Mouse (Mus musculus) liver, adult 2 months (tissue): ENCODE data around the gene Pcbd1. TPM values are rescaled to one million over a fixed set of nuclear protein-coding genes. Genes with fewer than 3 reads are reported as not detected.

Source experiments
- DNase-seq: peaks from one replicate; pipeline ENCODE4 v3.0.0-alpha.2; 2011; ENCODE audit warnings: low read depth, low spot score; ENCODE audit errors: extremely low read depth
- H3K27ac ChIP-seq: fragments of 200-500 bp; replicated peaks from 2 replicates; pipeline ENCODE4 v1.5.1; 2012; ENCODE audit warnings: low read depth, mild to moderate bottlenecking, control low read depth, inconsistent platforms, low read length; ENCODE audit not compliant: insufficient read depth
- H3K27me3 ChIP-seq: fragments of 200-500 bp; 2 replicates; pipeline ENCODE4 v1.6.1; 2012; ENCODE audit warnings: mild to moderate bottlenecking, moderate library complexity, low read length, inconsistent platforms; ENCODE audit not compliant: control insufficient read depth, insufficient read depth
- H3K36me3 ChIP-seq: fragments of 200-500 bp; 2 replicates; pipeline ENCODE4 v1.6.1; 2012; ENCODE audit warnings: low read length, inconsistent platforms; ENCODE audit not compliant: control insufficient read depth, insufficient read depth
- H3K4me1 ChIP-seq: fragments of 200-500 bp; 2 replicates; pipeline ENCODE4 v1.6.1; 2011; ENCODE audit warnings: low read length; ENCODE audit not compliant: control insufficient read depth, insufficient read depth
- H3K4me3 ChIP-seq: fragments of 200-500 bp; 2 replicates; pipeline ENCODE4 v1.5.1; 2011; ENCODE audit warnings: low read depth, mild to moderate bottlenecking, control low read depth, low read length, moderate library complexity; ENCODE audit not compliant: insufficient read depth
- H3K79me2 ChIP-seq: fragments of 200-500 bp; 2 replicates; pipeline ENCODE4 v1.6.1; 2012; ENCODE audit warnings: inconsistent platforms, mild to moderate bottlenecking, low read length, moderate library complexity; ENCODE audit not compliant: control insufficient read depth, insufficient read depth
- H3K9ac ChIP-seq: fragments of 200-500 bp; 2 replicates; pipeline ENCODE4 v1.6.1; 2012; ENCODE audit warnings: low read depth, mild to moderate bottlenecking, control low read depth, inconsistent platforms, low read length
- CTCF ChIP-seq: fragments of 200-500 bp; IDR thresholded peaks from 2 replicates; pipeline ENCODE4 v1.5.1; 2011; ENCODE audit warnings: low read depth, low read length, control low read depth
- POLR2A ChIP-seq: fragments of 200-500 bp; IDR thresholded peaks from 2 replicates; pipeline ENCODE4 v1.6.1; 2011; ENCODE audit warnings: low read length, control low read depth; ENCODE audit not compliant: insufficient read depth; ENCODE audit errors: extremely low read depth
- WGBS: fragments of 180-500 bp; shearing (Covaris S2); methylation state at CpG from one replicate; pipeline ENCODE4 v1.1.7; 2018; 5-methylcytosine and 5-hydroxymethylcytosine counted together
- polyA plus RNA-seq: library from polyadenylated mRNA; depleted of rRNA; stranded (reverse); fragments of >200 nt; gene quantifications from 2 replicates; pipeline ENCODE4 v1.2.3, GENCODE M21; 2012
- total RNA-seq: library from RNA; depleted of rRNA; stranded (reverse); fragments of >200 nt; gene quantifications from 2 replicates; pipeline ENCODE4 v1.2.3, GENCODE M21; 2014

The Pcbd1 gene
- total and polyA plus RNA-seq, 2 experiments: 330 to 340 TPM

- Histone ChIP-seq H3K79me2 (no peaks in the 10 kb centered on the region), H3K27ac (no peak overlapping the region), H3K4me1 (no peaks in the 10 kb centered on the region), H3K4me3 (no peak overlapping the region), H3K9ac (no peak overlapping the region), H3K27me3 (no peaks in the 10 kb centered on the region), H3K36me3 (no peaks in the 10 kb centered on the region)
- 28% methylated on average over 11 of the region's 11 CpGs for WGBS
- DNase-seq: no peak
- TF ChIP-seq CTCF (no peak), POLR2A (no peak)
Observed at GRCm38 (mm10) chr10:61080931-61081255, 8.2 kb upstream of the Pcbd1 start.

GRCm38 (mm10) chr10:61085364-61085763 lies 3.8 kb upstream of the Pcbd1 start:
- H3K4me1 ChIP-seq: no peaks in the 10 kb centered on the region; the same call in 1 of the 2 replicates
- H3K79me2 ChIP-seq: 0 out of 2 replicates have a peak, but pooled peaks cover 2% of the 10 kb centered on the region
- 85% methylated on average over 2 of the region's 2 CpGs for WGBS
- no peak overlapping the region for H3K9ac ChIP-seq
- H3K36me3 ChIP-seq: no peaks in the 10 kb centered on the region
- H3K4me3 ChIP-seq: no peak overlapping the region
- no peak for TF ChIP-seq CTCF
- TF ChIP-seq POLR2A: no peak
- no peak overlapping the region for H3K27ac ChIP-seq
- no peaks in the 10 kb centered on the region for H3K27me3 ChIP-seq
- DNase-seq: no peak

DNA sequence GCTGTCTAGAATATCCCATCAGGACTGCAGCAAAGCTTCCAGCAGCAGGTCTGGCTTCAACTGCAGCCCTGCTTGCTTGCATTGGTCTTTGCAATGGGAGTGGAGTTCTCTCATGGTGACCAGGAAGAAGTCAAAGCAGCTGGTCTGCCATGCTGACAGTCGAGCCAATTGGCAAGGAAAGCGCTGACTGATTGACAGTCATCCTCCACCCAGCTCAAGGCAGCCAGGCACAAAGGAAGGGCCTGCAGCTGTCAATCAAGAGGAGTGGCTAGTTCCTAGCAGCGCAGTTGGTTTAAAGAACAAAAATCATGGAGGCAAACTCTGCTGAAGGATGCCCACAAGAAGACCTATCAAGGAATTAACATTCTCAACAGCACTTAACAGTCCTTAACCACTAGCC lies 2.6 kb upstream of the Pcbd1 start:
- peaks cover 8% of the 10 kb centered on the region for H3K4me1 ChIP-seq
- H3K9ac ChIP-seq: no peak overlapping the region
- H3K36me3 ChIP-seq: no peaks in the 10 kb centered on the region; the same call in 1 of the 2 replicates
- WGBS: 62% methylated on average over 3 of the region's 3 CpGs
- TF ChIP-seq POLR2A: no peak
- no peak for TF ChIP-seq CTCF
- peak; percentile 31 for DNase-seq
- H3K79me2 ChIP-seq: peaks cover 9% of the 10 kb centered on the region; the same call in 1 of the 2 replicates
- no peak overlapping the region for H3K4me3 ChIP-seq
- H3K27ac ChIP-seq: no peak overlapping the region
- H3K27me3 ChIP-seq: no peaks in the 10 kb centered on the region

DNA sequence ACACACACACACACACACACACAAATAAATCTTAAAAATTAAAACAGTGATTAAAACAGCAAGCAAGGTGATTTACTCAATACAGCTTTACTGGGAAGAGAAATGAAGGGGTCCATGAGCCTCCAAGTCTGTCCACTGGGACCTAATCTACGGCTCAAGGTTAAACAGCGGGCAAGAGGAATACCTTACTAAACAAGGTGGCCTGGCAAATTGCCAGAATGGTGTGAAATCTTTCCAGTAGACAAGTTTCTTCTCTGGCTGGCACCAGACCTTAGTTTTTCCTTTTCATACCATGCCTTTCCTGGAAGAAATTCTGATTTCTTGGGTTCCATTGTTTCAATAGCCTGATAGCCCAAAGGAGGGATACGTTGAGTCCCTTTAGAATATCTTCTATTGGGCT lies 663 bp upstream of the Pcbd1 start:
- Histone ChIP-seq H3K4me3 (no peak overlapping the region), H3K4me1 (peaks cover 12% of the 10 kb centered on the region), H3K27me3 (no peaks in the 10 kb centered on the region), H3K79me2 (peaks cover 9% of the 10 kb centered on the region; the same call in 1 of the 2 replicates), H3K9ac (no peak overlapping the region), H3K27ac (no peak overlapping the region), H3K36me3 (peaks cover 13% of the 10 kb centered on the region)
- peak; percentile 71 for DNase-seq
- TF ChIP-seq POLR2A: no peak
- no peak for TF ChIP-seq CTCF
- 32% methylated on average over 3 of the region's 3 CpGs for WGBS

DNA sequence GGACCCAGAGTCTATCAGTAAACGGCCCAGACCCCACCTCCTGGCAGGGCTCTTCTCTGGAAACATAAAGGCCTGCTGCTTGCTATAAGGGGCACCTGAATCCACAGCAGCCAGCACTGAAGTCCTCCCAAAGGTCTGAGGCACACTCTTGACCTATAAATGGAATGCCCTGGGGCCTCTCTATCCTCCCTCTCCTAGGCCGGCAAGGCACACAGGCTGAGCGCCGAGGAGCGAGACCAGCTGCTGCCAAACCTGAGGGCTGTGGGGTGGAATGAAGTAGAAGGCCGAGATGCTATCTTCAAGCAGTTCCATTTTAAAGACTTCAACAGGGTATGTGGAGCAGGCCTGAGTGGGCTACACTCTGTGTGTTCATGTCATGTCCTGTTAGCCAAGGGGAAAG lies 2.7 kb downstream of the Pcbd1 start:
- H3K36me3 ChIP-seq: peaks cover 31% of the 10 kb centered on the region
- no peaks in the 10 kb centered on the region for H3K27me3 ChIP-seq
- H3K4me3 ChIP-seq: no peak overlapping the region
- H3K9ac ChIP-seq: no peak overlapping the region
- H3K27ac ChIP-seq: no peak overlapping the region; the same call in 1 of the 2 replicates
- no peak for DNase-seq
- TF ChIP-seq CTCF (no peak), POLR2A (no peak)
- peaks cover 9% of the 10 kb centered on the region; the same call in 1 of the 2 replicates for H3K79me2 ChIP-seq
- whole genome bisulfite sequencing: 90% methylated on average over 6 of the region's 6 CpGs
- H3K4me1 ChIP-seq: peaks cover 12% of the 10 kb centered on the region

DNA sequence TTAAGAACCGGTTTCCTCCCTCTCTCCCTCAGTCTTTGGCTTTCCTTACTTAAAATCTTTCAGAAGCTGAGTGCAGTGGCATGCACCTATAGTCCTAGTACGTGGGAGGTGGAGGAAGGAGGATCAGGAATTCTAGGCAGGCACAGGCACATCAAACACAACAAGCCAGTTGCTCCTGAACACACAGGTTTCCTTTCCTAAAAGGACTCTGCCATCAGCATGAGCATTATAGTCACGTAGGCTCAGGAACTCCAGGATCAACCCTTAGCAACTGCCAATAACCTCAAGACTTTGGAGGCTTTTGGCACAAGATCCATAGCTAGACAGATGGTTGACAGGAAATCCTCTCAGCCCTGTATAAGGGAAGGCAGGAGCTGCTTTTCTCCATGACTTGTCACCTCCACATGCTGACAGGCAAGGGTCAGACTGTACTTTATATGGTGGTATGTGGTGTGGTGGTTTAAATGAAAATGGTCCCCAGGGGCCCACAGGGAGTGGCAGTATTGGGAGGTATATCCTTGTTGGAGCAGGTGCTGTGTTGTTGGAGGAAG lies 14.5 kb downstream of the Pcbd1 start:
- Histone ChIP-seq H3K27me3 (no peaks in the 10 kb centered on the region), H3K27ac (no peak overlapping the region), H3K36me3 (peaks cover 73% of the 10 kb centered on the region), H3K4me3 (no peak overlapping the region), H3K4me1 (no peaks in the 10 kb centered on the region), H3K79me2 (no peaks in the 10 kb centered on the region), H3K9ac (no peak overlapping the region)
- 91% methylated on average over 3 of the region's 3 CpGs for WGBS
- TF ChIP-seq CTCF: no peak
- no peak for DNase-seq
